Mouse (Mus musculus) heart, adult 11 months (tissue): ENCODE results near the gene Axin2.
A peak's percentile ranks its signal among the peaks of the same experiment; 100 is the strongest.

Experiments used
- DNase-seq: peaks from one replicate; pipeline ENCODE4 v3.0.0; 2022

Gene Axin2

DNA sequence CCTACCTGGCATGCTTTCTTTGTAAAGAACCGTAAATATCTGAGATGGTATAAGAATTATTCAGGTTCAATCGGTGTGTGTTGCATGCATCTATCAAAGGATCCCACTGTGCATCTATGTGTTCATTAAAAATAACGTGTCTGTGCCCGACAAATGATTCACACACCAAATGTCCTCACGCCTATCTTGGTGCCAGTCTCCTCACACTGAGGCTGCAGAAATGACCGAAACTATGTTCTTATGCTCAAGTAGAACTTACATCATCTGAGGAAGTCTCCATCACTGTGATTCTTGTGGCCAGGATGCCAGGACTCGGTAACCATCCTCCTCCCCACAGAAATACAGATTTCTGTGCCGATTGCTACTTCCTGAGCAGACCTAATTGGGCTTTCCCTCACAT is 60.9 kb downstream of the Axin2 start:
- no peak for DNase-seq

DNA sequence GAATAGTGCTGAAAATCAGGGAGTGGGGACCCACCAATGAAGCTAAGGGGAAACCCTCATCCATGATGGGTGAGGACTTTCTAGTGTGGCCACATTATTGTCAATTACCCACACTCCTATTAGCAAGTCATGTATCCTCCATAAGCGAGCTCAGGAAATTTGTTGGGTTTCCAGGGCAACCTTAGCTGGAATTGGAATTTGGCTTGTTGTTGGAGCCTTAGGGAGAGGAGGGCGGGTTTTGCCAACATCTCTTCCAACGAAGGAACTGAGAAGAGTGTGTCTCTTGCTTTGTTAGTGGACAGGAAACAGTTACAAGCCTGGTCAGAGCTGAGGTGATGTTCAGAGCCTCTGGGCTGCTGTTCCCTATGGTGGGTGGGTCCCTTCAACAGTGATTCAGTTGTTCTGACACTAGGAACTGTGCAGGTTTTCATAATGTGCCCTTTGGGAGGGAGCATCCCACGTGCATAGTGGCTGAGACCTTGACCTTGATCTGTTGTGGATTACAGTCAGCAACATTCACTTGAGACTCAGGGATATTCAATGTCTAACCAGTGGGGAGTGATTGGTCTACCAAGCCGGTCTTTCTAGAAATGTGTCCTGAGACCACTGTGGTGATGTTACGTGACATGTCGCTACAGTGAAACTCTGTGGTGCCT is 63.4 kb downstream of the Axin2 start:
- DNase-seq = no peak

DNA sequence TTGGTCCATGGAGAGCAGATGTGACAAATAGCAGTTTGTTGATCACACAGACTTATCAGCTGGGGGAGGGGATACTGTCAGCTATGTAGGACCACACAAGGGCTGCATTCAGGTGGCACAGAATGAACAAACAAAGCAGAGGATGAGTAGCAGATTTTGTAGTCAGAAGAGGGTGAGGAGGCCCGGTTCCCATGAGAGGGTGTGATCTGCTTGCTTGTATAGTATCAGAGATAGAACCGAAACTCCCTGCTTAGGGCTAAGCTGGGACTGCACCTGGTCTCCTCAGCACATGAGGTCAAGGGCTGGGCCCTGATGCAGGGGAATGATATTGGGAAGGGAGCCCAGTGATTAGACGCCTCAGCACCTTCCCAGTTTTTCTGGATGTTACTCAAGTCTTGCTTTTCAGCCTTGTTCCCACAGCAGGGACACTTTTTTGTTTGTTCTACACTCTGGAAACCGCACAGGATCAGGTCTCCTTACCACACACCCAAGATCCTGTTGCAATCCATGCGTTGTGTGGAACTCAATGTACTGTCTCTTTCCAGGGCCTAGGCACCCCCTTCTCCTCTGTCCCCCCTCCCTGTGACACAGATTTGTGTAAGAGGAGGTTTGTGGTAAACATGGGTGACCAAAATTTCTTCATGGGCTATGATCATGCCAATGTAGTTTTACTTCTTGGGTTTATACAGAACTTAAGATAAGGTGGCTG is 64.7 kb downstream of the Axin2 start:
- DNase-seq = no peak

DNA sequence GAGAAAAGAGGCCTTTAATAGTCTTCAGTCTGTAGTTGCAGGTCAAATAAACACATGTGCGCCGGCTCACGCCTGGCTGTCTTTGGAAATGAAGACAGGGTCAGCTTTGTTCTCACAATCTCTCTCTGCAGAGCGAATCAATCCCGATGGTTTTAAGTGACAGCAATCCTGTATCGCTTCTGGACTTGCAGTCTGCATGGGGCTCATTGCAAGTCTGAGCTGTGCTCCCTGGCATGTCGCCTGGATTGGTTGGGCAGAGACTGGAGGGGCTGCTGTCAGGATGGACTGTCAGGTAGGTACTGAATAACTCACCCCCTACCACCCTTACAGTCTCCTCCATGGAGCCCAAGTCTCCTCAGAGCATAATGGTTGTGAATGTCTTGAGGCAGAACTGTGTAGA is 65.7 kb downstream of the Axin2 start:
- no peak for DNase-seq

DNA sequence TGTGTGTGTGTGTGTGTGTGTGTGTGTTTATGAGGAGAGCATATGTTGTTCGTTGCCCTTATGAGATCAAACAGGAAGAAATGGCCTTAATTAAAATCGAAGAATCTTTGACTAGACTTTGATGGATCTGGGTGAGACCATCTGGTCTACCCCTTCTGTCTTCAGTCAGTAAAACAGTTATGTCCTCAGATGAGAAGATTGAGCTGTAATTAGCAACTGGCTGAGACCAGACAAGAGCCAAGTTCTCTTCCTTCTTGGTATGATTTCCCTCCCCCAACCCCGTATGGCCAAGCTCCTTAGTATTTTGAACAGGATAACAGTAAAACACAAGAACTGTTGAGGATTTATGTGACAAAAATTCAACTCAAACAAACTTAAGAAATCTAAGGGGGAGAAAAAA is 67.1 kb downstream of the Axin2 start:
- no peak for DNase-seq

DNA sequence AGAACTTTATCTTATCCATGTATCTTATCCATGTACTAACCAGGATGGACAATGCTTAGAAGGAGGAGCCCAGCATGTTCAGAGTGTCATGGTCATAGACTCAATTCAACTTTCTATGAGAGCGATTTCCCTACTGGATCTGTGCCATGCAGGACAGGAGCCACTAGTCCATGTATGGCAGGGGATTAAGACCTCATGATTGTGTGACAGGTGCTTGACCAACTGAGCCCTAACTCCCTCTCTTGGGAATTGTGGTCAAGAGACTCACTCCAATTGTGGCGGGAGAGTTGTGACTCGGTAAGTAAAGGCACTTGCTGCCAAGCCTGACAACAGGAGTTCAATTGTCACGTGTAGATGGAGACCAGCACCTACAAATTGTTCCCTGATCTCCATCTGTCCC is 67.6 kb downstream of the Axin2 start:
- no peak for DNase-seq

DNA sequence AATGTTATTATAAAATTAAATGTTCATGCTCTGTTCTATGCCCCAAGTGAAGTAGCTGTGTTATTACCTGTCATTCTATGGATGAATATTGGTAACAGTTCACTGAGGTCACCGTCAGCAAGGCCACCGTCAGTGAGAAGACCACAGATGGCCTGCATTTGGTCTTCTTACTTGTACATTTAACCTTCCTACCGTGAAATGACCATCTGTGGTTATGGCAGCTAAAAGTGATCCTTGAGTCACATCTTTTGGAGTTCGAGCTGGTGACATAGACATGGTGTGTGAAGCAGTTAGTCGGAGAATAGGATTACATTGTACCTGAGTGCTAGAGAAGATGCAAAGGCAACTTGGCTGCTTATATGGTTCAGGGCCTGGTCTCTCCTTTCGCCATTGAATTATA is 68.1 kb downstream of the Axin2 start:
- no peak for DNase-seq

DNA sequence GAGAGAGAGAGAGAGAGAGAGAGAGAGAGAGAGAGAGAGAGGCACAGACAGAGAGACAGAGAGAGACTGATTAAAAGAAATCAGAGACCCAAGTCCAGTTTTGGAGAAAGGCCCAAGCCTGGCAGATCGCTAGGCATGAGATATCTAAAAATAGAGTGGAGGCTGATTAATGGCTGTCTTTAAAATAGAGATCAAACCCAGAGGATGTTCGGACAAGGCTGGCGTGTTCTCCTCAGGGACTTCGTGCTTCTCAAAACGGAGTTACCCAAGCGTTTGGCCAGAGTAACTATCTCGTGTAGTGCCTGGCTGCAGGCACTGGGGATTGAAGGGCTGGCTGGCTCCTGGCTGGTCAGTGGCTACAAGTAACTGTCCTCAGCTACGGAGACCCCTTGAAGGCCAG is 69.8 kb downstream of the Axin2 start:
- peak; percentile 94 for DNase-seq

DNA sequence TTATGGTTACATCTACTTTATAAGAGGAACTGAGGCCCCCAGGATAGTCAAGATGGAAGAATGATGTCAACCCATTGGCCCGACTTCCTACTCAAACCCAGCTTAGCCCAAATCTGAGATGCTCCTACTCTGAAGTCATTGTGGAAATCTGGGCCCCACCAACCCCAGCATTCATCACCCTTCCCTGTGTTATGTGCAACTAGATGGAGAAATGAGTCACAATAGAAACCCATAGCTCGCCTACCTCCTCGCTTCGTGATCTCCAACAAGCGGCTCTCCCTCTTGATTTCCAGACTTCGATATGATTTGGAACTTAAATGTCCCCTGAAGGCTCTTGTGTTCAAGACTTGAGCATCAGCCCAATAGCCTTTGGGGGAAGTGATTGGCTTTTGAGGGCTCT is 73.3 kb downstream of the Axin2 start:
- DNase-seq = no peak

DNA sequence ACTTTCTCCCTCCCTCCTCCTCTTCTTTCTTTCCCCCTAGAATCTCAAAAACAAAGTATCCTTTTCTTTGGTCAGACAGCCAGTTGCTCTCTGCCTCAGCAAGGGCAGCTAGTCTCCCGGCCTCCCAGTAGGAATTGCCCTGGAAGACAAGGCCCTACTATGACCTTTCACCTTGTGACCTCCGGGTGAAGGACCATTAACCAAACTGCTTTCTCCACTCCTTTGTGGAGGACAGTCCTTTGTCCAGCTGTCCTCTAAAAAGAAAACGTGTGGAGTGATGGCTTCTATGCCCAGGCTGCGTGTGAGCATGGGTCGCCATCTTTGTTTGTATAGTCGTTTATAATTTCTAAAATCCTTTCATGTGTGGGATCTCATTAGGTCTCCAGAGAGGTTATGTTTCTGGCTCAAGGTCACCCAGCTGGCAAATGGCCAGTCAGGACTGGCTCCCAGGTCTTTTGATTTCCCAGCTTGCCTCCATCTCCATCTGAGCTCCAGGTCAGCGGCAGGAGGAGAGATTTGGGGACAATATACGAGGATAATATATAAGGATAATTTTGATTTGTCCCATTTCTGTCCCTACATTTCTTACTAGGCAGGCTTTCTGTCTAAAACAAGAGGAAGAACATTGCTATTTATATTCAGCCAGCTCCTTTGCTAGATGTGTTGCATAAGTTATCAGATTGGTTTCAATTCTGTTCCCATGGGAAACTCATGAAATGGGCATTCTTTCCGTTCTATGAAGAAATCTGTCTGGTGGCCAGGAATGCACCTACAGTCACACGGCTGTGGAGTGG is 75.2 kb downstream of the Axin2 start:
- no peak for DNase-seq

DNA sequence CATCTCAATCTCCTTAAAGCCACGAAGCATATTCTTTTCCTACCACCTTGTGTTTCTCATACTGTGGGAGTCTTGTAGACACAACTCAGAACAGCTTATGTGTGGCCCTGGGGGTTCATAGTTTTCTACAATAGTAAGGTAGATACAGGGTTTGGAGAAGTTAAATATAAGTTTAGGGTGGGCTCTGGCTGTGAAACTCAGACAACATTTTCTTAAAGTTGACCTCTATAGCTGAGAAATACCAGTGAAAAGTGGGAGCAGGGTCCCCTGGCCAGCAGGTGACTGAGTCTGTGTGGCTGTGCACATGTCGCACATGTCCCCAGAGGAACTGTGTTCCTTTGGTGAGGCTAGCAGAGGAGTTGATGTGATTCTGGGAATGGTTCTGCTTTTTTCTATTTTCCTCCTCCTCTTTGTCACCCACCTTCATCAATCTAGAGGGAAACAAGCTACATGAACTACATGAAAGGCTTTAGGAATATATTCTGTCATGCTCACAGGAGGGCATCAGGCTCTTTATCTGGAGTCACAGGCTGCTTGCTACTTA is 75.9 kb downstream of the Axin2 start:
- no peak for DNase-seq

DNA sequence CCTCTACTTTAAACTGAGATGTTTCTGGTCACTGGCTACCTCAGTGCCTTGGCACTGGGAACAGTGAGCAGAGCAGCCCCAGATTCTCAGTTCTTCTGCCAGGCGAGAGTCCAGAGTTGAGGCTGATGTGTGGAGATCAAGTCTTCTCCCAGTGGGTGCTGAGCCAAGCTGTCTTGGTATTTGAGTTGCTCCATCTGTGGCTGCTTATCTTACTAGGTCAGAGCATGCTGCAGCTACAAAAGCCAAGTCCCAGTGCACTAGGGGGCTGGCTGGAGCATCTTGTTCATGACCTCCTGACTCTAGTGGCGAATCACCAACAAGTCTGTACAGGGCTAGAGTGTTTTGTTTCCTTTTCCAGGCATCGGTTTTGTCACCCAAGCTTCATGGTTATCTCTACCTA is 77.7 kb downstream of the Axin2 start:
- peak; percentile 98 for DNase-seq
